Mouse (Mus musculus) frontal cortex, postnatal 14 days (tissue): ENCODE measurements around the gene Alkbh1.

ENCODE experiments used
- DNase-seq, 2 experiments: peaks; one replicate each; pipeline ENCODE4 v3.0.0; 2022; ENCODE audit warnings: low spot score in 2 of 2

The Alkbh1 gene

DNA sequence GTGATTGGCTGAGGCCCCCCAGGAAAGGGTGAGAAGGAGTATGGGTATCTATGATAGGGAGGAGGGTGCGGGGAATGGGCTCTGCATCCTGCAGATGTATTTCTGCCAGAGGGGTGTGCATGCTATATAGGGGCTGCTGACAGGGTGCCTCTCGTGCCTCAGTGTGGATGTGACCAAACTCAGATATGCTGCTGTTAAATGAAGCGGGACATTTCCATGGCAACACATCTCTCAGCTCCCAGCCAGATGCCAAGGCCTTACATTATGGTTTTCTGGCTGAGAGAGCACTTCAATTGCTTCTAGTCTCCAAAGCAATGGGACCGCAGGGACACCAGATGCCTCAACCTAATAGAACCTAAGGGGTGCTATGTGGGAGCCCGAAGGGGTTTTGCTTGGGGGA is 24.9 kb downstream of the Alkbh1 start:
- DNase-seq = peak; percentile 15 to 28

DNA sequence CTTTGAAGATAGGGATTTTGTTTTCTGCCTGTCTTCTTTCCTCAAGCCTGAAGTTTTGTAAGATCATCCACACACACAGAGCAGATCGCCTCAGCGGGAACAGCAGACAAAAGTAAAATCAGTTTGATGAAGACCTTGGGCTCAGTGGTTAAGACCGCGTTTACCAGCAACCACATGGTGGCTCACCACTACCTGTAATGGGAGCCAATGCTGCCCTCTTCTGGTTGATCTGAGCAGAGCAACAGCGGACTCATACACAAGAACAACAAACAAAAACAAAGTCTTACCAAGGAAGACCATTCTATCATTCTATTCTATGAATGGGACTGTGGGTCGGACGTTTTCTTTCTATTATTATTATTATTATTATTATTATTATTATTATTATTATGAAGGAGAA is 27.1 kb downstream of the Alkbh1 start:
- DNase-seq = peak in 1 of 2 experiments; percentile 32

DNA sequence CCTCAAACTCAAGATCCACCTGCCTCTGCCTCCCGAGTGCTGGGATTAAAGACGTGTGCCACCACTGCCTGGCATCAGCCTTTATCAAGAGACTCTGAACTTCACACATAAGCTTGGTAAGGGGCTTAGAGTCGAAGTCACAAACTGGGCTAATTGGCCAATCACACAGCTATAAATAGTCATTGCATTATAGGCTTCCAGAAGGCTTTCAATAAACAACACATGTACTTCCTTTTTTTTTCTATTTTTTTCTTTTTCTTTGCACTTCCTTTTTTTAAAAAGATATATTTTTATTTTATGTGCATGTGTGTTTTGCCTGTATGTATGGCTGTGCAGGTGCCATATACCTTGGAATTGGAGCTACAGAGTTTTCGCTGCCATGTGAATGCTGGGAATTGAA is 28.5 kb downstream of the Alkbh1 start:
- no peak for DNase-seq

DNA sequence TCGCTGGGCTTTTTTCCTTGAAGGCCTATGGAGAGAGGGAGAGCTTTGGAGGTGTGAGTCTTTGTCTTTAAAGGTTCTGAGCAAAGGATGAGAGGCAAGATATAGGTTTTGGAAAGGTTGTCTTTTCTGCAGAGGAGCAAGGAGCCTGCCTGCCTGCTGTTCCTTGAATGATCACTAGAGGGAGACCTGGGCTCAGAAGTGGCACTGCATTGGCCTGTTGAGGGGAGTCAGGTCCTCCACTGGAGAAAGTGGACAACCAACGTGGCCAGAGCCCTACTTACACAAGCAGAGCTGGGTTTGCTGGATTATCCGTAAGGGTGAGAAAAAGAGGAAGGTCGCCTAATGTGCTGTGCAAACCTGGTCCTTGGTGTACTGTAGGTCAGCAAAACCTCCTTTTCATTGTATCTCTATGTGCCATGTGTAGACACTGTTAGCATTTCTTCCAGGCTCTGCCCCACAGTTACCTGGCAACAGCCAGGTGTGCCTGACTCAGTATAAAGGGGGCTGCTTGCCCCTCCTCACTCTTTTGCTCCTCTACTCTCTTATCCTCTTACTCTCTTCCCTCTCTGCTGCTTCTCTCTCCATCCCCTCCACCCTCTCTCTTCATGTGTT is 30.5 kb downstream of the Alkbh1 start:
- peak in 1 of 2 experiments; percentile 67 for DNase-seq

DNA sequence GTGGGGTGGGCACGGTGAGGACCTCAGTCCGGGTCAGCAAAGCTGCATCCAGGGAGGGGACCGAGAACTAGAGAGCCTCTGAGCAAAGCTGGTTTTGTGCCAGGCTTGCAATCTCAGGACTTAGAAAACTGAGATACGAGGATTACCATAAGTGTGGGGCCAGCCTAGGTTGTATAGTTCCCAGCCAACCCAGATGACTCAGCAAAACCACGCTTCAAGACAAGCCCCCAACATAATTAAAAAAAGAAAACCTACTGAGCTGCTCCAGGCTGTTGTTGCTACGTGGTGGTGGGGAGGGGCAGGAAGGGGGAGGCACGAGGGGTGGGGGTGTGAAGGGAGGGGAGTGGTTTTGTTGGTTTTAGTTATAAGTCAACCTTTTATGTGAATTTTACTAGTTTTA is 32.8 kb downstream of the Alkbh1 start:
- no peak for DNase-seq

DNA sequence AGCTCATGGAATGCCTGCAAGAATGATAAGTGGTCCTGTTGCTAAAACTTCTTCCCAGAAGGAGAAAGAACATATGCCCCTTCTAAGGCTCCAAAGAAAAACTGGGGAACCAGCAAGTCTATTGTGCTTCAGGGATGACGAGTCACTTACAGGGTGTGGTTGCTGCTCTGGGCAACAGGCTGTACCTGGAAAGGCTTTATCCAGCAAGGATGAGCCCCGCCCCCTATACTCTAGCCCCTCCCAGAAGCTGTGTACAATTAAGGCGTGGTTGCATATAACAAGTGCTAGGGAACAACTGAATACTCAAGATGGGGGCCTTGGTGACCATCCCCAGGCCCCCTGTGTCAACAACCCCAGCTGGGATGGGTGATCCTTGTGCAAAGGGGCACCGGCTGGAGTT is 34.7 kb downstream of the Alkbh1 start:
- no peak for DNase-seq

DNA sequence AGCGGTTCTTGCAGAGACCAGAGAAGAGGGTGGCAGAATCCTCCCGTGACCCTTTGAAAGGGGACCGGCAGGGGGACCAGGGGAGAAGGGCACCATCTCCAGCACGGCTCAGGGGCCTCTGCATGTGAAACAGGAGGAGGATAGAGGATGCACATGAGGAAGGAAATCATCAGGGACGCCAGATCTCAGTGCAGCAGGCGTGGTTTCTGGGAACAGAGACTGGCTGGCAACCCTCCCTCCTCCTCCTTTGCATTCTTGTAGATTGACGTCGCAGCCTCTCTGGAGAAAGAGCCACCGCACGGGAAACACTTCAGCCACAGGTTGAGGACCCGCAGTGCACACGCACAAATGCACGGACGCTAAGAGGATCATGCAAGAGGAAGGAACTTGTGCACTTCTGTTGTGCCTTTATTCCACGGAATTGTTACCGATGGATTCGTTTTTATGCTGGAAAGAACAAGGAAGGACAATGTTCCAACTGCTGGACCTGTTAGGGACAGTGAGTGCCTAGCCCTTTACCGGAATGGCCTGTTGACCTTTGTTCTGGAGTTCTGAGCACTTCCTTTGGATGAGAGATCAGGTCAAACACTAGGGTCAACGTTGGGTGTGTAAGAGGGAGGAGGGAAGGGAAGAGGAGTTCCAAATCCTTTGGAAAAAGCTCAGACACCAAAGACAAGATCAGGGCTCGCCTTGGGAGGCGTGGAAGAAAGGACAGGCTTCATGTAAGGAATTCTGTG is 35.8 kb downstream of the Alkbh1 start:
- DNase-seq = no peak

DNA sequence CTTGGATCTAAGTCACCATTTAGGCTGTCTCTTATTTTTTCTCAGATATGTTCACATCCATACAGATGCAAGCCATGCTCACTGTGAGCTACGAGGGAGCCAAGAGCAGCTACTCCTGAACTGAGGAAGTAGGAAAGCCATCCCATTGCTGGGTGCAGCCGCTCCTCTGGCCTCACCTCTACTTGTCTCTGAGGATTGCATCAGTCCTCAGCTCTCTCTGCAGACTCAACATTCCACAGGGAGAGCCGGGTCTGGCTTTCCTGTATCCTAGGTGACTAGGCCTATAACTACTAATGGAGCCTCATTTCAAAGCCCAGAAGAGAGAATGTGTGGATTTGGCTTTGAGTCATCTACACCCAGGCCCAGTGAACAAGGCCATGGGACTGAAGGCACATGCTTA is 38.1 kb downstream of the Alkbh1 start:
- no peak for DNase-seq

DNA sequence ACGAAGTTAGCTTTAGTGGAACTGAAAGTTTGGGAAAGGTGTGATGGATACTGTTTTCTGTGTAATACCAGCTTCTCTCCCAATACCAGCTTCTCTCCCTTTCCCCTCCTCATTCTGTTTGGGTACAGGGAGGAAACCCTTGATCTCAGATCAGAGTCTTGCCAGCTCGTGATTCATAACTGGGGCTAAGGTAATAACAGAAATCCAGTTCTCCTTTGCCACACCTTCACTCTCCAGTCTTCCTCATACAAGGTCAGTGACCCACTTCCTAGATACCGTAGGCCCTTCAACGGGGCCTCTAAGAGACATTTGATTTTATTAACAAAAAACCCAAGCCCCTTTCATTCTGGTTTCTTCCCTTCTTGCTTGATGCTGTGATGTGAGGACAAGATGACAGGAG is 38.7 kb downstream of the Alkbh1 start:
- no peak for DNase-seq

DNA sequence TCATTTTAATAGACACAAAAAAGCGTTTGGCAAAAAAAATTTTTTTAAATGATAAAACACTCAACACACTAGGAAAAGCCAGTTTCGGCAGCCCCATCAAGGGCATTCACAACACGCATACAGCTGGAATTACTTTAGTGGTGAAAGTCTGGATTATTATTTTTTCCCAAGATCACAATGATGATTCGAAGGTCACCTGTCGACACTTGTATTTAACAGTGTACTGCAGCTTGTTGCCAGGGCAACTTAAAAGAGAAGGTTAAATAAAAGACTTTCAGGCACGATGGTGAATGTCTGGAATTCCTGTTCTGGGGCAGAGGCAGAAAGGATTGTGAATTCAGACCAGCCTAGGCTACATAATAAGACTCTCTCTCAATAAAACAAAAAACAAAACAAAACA is 41.9 kb downstream of the Alkbh1 start:
- DNase-seq = no peak

DNA sequence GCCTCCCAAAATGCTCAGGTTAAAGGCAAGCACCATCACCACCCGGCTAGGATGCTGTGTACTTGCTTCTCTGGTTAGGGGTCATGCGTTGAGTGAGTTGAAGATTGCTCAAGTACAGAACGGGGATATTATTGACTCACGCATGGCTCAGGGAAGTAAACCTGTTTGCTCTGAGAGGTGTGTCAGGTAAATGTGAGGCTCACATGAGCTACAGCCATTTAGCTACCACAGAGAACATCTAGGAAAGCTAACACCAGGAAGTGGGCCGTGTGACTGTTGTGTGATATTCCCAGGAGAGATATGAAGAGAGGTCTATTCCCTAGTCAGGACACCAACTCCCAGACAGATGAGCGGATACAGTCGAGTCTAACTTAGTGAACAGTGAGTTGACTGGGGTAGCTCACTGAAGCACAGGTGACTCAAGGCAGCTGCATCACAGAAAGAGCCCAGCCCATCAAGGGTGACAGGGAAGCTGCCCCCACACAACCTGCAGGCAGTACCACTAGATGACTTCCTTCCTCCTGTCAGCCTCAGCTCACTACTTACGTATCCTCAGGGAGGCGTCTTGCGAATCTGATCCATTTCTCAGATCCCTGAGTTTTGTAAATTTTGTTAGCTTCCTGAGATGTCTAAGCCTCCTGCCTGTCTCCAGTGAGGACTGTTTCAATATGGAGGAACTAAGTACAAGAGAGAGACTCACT is 44.5 kb downstream of the Alkbh1 start:
- no peak for DNase-seq

DNA sequence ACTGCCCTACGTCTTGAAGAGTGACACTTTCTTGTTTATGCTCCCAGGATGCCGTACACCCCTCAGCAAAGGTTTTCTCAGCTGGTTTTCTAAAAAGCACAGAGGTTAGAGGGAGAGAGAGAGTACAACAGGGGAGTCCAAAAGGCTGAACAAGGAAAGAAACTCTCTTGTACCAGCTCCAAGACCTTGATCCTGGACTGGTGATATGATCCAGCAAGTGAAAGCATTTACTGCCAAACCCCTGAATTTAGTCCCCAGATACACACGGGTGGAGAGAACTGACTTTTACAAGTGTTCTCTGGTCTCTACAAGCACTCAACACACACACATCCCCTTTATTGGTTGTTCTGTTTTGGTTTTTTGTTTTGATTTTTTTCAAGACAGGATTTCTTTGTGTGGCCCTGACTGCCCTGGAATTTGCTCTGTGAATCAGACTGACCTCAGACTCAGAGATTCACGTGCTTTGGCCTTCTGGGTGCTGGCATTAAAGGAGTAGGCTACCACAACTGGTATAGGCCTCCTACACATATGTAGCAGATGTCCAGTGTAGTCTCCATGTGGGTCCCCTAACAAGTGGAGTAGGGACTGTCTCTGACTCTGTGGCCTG is 45.9 kb downstream of the Alkbh1 start:
- no peak for DNase-seq

DNA sequence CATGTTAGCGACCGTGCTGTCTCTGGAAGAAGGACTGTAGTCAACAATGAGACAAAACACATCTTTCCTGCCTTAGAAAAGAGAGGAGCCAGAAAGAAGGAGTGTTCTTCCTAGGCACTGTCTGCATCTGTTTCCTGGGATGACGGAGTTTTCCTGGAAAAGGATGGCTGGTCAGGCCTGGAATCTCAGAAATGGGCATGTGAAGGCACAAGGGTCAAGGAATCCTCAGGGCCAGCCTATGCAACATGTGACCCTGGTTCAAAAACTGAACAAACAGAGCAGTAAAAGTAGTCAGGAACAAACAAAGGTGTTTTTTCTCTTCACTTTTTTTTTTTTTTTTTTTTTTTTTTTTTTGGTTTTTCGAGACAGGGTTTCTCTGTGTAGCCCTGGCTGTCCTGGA is 46.7 kb downstream of the Alkbh1 start:
- no peak for DNase-seq

DNA sequence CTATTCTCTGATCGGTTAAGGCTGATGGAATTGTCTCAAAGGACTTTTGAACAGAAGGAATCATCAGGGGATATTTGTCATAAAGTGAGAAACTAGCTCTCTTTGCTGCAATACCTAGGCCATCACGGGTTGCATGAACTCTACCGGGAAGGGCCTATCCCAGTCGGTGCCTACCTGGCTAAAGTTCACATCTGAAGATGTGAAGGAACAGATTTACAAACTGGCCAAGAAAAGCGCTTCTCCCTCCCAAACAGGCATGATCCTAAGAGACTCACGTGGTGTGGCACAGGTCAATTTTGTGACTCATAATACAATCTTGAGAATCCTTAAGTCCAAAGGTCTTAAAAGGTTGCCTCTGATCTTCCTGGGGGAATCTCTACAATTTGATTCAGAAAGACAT is 49.5 kb downstream of the Alkbh1 start:
- DNase-seq = no peak

DNA sequence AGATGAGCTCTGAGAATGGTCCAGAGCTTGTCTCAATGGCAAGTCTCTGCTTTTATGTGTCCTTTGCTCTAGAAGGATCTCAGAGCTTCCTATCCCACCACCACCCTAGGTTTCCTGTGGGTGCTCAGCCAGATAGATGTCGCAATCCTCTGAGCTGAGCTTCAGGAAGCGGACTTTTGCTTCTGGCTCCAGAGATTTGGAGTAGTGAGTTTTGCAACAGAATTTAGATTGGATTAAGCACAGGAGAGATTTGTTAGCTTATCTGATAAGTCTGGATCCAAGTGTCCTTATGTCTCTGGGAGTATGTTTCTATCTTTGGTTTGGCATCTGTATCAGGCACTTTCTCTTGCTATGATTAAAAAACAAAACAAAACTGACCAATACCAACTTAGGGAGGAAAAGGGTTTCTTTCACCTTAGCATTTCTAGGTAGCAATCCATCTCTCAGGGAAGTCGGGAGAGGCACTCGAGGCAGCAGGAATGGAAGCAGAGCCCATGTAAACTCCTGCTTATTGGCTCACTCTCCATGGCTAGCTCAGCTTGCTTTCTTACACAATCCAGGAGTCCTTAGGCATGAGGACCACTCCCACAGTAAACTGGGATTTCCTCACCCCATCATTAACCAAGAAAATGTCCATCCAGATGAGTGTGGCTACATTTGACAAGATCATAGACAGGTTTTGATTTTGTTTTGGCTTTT is 50.2 kb downstream of the Alkbh1 start:
- DNase-seq = no peak

DNA sequence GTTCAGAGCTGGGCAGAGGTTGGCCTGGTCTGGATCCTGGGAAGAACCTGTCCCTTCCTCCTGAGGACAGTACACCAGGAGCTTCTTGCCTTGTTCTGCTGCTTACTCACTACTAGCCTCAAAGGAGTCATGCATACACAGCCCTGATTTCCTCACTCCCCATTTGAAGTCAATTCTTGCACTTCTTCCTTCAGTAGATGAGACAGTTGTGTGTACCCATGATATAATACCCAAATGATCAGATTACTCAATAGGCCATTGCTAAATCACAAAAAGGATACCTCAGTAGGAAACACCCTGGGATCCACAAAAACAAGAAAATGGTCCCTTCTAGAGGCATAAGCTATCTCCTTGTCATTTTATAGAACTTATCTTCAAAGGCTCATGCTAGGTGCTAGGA is 52.5 kb downstream of the Alkbh1 start:
- DNase-seq = no peak

DNA sequence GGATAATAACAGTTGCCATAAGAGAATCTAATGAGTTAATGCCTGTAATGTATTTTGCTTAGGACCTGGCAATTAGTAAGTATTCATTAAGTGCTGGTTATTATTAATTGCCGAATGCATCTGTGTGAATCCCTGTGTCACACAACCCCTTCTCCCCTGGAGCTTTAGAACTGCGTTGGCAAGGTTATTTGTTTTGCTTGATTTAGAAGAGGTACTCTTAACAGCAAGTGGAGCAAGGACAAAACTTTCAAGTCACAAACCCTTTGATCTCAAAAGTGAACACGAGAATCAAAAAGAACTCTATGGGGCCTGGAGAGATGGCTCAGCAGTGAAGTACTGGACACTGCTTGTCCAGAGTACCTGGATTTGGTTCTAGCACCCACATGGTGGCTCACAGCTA is 54.6 kb downstream of the Alkbh1 start:
- DNase-seq = no peak

DNA sequence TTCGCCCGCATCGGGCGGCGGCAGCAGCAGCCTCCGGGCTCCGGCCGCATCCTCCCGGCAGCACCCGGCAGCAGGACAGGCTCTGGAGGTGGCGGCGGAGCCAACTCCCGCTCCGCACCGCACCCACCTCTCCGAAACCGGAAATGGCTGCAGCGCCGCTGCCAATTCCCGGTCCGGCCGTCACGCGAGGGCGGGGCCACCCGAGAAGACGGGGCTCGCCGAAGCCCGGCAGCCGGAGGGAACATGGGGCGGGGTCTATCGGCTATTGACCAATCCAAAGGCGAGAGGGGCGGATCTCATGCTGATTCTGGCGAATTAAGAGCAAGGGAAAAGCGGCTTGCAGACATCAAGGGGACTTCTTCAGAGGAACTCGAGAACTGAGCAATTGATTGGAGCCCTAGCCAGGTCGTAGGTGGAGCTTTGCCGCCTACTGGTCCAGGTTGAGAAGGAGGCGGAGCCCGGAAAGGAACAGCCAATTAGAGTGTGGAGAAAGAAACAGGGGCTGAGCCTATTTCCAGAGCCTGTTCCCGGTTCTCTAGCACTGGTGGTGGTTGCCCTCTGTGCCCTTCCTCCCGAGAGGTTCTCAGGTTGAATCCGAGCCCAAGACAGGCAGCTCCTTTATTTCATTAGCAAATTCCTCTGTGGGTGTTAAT is 55.6 kb downstream of the Alkbh1 start, which contains the start of gene Sptlc2:
TSS of gene Sptlc2 (minus strand) at position 234 of the 653 bp plus-strand sequence.
- peak; percentile 99 for DNase-seq

DNA sequence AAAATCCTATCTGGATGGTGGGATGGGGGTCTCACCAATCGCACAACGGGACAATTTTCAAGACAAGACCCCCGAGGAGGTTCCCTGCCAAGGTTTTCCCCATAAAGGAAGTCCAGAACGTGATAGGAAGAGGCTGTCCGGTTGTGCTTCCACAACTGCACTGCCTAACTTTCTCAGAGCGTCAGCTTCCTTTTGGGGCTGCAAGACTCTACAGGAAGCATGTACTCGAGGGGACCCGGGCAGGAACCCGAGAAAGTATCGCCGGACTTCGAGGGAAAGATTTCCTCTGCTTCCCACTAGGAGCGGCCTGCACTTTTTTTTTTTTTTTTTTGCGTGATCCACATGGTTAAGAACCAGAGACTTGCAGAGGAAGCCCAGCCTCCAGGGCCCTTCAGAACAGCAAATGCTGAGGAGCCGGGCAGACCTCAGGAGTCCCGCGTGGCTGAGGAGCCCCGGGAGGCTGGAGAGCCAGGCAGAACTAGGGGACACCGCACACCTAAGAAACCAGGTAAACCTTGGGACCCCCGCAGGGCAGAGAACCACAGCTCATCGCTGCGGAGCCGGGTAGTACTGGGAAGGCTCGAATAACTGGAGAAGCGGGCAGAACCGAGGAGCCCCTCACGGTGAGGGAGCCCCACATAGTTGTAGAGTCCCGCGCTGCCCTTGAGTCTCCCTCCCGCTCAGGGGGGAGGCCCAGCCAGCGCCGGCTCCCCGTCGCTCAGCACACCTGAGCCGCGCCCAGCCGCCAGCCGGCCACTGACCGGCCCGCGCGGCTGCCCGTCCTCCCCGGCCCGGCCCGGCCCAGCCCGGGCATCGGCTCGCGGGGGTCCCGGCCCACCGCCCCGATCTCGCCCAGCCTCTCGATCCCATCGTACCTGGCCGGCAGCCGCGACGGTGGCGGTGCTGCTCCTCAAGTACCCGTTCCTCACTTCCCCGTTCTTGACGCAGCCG is 56.4 kb downstream of the Alkbh1 start:
- DNase-seq = peak; percentile 18 to 21

DNA sequence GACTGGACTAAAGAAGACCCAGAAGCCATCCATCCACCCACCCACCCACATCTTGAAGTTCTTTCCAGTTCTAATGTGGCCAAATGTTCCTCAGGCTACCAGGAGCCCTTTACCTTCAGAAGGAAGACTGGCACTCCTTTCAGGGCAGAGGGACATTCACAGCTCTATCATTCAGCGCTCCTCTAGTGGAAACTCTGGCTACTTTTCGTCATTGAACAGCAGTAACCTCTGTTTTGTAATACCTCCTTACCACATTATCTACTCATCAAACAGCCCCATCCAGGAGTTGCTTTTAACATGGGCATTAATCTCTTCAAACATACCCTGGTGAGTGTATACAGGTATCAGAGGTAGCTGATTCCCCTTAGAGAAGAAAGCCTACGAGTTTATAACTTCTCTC is 58.8 kb downstream of the Alkbh1 start:
- DNase-seq = no peak

DNA sequence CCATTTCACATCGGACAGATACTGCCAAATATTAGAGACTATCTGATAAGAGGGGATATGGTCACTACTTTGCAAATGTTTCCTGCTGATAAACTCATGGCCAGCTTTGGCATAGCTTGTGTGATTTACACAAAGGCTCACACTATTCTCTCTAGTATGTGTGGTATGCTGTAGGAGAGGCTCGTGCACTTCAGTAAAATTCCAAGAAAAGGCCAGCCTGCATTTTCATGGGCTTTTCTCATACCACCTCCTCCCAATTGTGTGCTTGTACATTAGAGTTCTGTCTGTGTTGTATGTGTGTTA is 62.5 kb downstream of the Alkbh1 start:
- no peak for DNase-seq
